Mouse (Mus musculus): Measurements from ENCODE around the gene Wdr46. TPM values are rescaled to one million over a fixed set of nuclear protein-coding genes. Genes with fewer than 3 reads are reported as not detected.
"Not testable (repeated sequence)": the region's sequence is repeated elsewhere in the genome, so short reads cannot be mapped to it uniquely, and the experiment has no call there.

Gene Wdr46
- total and polyA plus RNA-seq, 3 experiments: 8.7 to 10.0 (median 8.8) TPM

GRCm38 (mm10) chr17:33977861-33978557 lies 37.5 kb downstream of the Wdr46 start:
- H3K9ac ChIP-seq (ENCODE audit: low read depth, low read length): peak overlapping the region; percentile 82
- H3K4me1 ChIP-seq (ENCODE audit: control insufficient read depth, insufficient read depth, low read length): peaks cover 18% of the 10 kb centered on the region
- no peaks in the 10 kb centered on the region for H3K79me2 ChIP-seq (replicated peaks; ENCODE audit: control insufficient read depth, insufficient read depth, low read length)
- WGBS: 2% methylated on average over 57 of the region's 57 CpGs
- no peak for TF ChIP-seq CTCF (IDR thresholded peaks at IDR 0.05)
- no peak for TF ChIP-seq EP300 (IDR thresholded peaks at IDR 0.05; ENCODE audit: insufficient read depth, low read depth, low read length)
- intact Hi-C loops (cut with DNase I): no loop called here
- H3K36me3 ChIP-seq (ENCODE audit: control insufficient read depth, insufficient read depth, low read length): no peaks in the 10 kb centered on the region
- DNase-seq: no peak
- peak overlapping the region; percentile 81 for H3K27ac ChIP-seq
- no peaks in the 10 kb centered on the region for H3K27me3 ChIP-seq (ENCODE audit: control insufficient read depth, insufficient read depth, low read length)
- H3K4me3 ChIP-seq: peak overlapping the region; percentile 66

DNA sequence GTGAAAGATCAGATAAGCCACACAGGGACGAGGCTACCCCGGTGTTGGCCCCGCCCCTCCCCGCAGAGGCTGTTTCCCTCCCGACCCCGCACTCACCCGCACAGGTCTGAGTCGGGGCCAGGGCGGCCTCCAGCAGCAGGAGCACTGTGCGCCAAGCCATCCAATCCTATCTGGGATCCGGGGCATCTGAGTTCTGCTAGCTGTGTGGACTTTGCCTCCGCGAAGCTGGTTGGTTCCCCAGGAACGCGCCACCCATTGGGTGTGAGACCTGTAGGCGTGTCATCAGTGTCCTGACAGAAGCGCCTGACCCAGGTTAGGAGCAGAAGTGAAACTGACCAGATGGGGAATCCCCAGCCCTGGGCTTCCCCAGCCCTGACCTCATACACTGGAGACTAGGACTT lies 38.2 kb downstream of the Wdr46 start:
- DNase-seq: peak; percentile 84 to 91
- Histone ChIP-seq H3K4me1 (ENCODE audit: control insufficient read depth, insufficient read depth, low read length) (peaks cover 18% of the 10 kb centered on the region), H3K79me2 (replicated peaks; ENCODE audit: control insufficient read depth, insufficient read depth, low read length) (no peaks in the 10 kb centered on the region), H3K9ac (ENCODE audit: low read depth, low read length) (peak overlapping the region; percentile 82), H3K27ac (peak overlapping the region; percentile 81), H3K27me3 (ENCODE audit: control insufficient read depth, insufficient read depth, low read length) (no peaks in the 10 kb centered on the region), H3K4me3 (peak overlapping the region; percentile 66), H3K36me3 (ENCODE audit: control insufficient read depth, insufficient read depth, low read length) (no peaks in the 10 kb centered on the region)
- WGBS: under 1% methylated on average over 17 of the region's 17 CpGs
- intact Hi-C loops (cut with DNase I): no loop called here
- TF ChIP-seq EP300 (IDR thresholded peaks at IDR 0.05; ENCODE audit: insufficient read depth, low read depth, low read length): peak; percentile 57; the same call in 1 of the 2 replicates
- TF ChIP-seq CTCF (IDR thresholded peaks at IDR 0.05): no peak
- peak; percentile 91 for TF ChIP-seq POLR2A (IDR thresholded peaks at IDR 0.05; ENCODE audit: insufficient read depth, low read depth, low read length)

GRCm38 (mm10) chr17:33979512-33980050 lies 39.1 kb downstream of the Wdr46 start:
- peaks cover 18% of the 10 kb centered on the region for H3K4me1 ChIP-seq (ENCODE audit: control insufficient read depth, insufficient read depth, low read length)
- WGBS: 77% methylated on average over 6 of the region's 6 CpGs
- no peak overlapping the region for H3K9ac ChIP-seq (ENCODE audit: low read depth, low read length)
- intact Hi-C loops (cut with DNase I): loop anchor here (5.0 kb wide), 1 partner anchor 82 kb away; no protein-coding TSS in a partner anchor
- TF ChIP-seq EP300 (IDR thresholded peaks at IDR 0.05; ENCODE audit: insufficient read depth, low read depth, low read length): no peak
- no peak for TF ChIP-seq POLR2A (IDR thresholded peaks at IDR 0.05; ENCODE audit: insufficient read depth, low read depth, low read length)
- TF ChIP-seq CTCF (IDR thresholded peaks at IDR 0.05): no peak
- DNase-seq: no peak
- H3K4me3 ChIP-seq: no peak overlapping the region
- H3K36me3 ChIP-seq (ENCODE audit: control insufficient read depth, insufficient read depth, low read length): no peaks in the 10 kb centered on the region
- H3K27ac ChIP-seq: peak overlapping the region; percentile 81
- no peaks in the 10 kb centered on the region for H3K27me3 ChIP-seq (ENCODE audit: control insufficient read depth, insufficient read depth, low read length)
- no peaks in the 10 kb centered on the region for H3K79me2 ChIP-seq (replicated peaks; ENCODE audit: control insufficient read depth, insufficient read depth, low read length)

- Histone ChIP-seq H3K4me1 (ENCODE audit: control insufficient read depth, insufficient read depth, low read length) (peaks cover 18% of the 10 kb centered on the region), H3K36me3 (ENCODE audit: control insufficient read depth, insufficient read depth, low read length) (no peaks in the 10 kb centered on the region), H3K27ac (peak overlapping the region; percentile 78), H3K79me2 (replicated peaks; ENCODE audit: control insufficient read depth, insufficient read depth, low read length) (no peaks in the 10 kb centered on the region), H3K4me3 (no peak overlapping the region), H3K27me3 (ENCODE audit: control insufficient read depth, insufficient read depth, low read length) (no peaks in the 10 kb centered on the region), H3K9ac (ENCODE audit: low read depth, low read length) (peak overlapping the region; percentile 20; the same call in 1 of the 2 replicates)
- 72% methylated on average over 19 of the region's 19 CpGs for WGBS
- DNase-seq: no peak
- intact Hi-C loops (cut with DNase I): loop anchor here (5.0 kb wide), 1 partner anchor 83 kb away; no protein-coding TSS in a partner anchor
- TF ChIP-seq EP300 (IDR thresholded peaks at IDR 0.05; ENCODE audit: insufficient read depth, low read depth, low read length) (no peak), CTCF (IDR thresholded peaks at IDR 0.05) (no peak), POLR2A (IDR thresholded peaks at IDR 0.05; ENCODE audit: insufficient read depth, low read depth, low read length) (no peak)
These were observed 39.9 kb downstream of the Wdr46 start for GRCm38 (mm10) chr17:33980181-33981035.

- not testable (repeated sequence) for H3K79me2 ChIP-seq (replicated peaks; ENCODE audit: control insufficient read depth, insufficient read depth, low read length); H3K27me3 ChIP-seq (ENCODE audit: control insufficient read depth, insufficient read depth, low read length); H3K36me3 ChIP-seq (ENCODE audit: control insufficient read depth, insufficient read depth, low read length)
- Histone ChIP-seq H3K27ac (peak overlapping the region; percentile 78), H3K4me1 (ENCODE audit: control insufficient read depth, insufficient read depth, low read length) (peaks cover 18% of the 10 kb centered on the region), H3K9ac (ENCODE audit: low read depth, low read length) (peak overlapping the region; percentile 64), H3K4me3 (peak overlapping the region; percentile 53)
- under 1% methylated on average over 27 of the region's 27 CpGs for WGBS
- DNase-seq: peak; percentile 85 to 91
- TF ChIP-seq CTCF (IDR thresholded peaks at IDR 0.05): peak; percentile 52
- peak; percentile 95; the same call in 1 of the 2 replicates for TF ChIP-seq EP300 (IDR thresholded peaks at IDR 0.05; ENCODE audit: insufficient read depth, low read depth, low read length)
- peak; percentile 73 for TF ChIP-seq POLR2A (IDR thresholded peaks at IDR 0.05; ENCODE audit: insufficient read depth, low read depth, low read length)
- intact Hi-C loops (cut with DNase I): loop anchor here (5.0 kb wide), 1 partner anchor 84 kb away; no protein-coding TSS in a partner anchor
These were observed 40.9 kb downstream of the Wdr46 start for GRCm38 (mm10) chr17:33981192-33981909.

All from heart, adult 2 months (tissue).